Mouse (Mus musculus) inflammation-experienced regulatory T-cells, adult 6 months (primary cell): ENCODE results near the gene Gm43720. TPM values are rescaled to one million over a fixed set of nuclear protein-coding genes. Genes with fewer than 3 reads are reported as not detected.
A peak's percentile ranks its signal among the peaks of the same experiment; 100 is the strongest.

Experiments used
- ATAC-seq: one replicate; pipeline ENCODE4 v1.8.0; 2017
- polyA plus RNA-seq, 3 experiments: library from polyadenylated mRNA; unstranded; fragments of 100-300 nt; shearing (Covaris generic); gene quantifications; one replicate each; pipeline ENCODE4 v1.2.1; 2017

Gene Gm43720
- polyA plus RNA-seq: under 1 TPM in 1 of 3 experiments, not detected in 2; 0.16 TPM

- peak; percentile 92 for ATAC-seq
Observed at GRCm38 (mm10) chr5:138279585-138280424, at the start of gene Gm43720, which contains the start of the genes Gpc2 and Stag3. TSS of gene Gm43720 (minus strand) at chr5:138279958. TSS of gene Gpc2 (minus strand) at chr5:138280005. TSS of gene Stag3 (plus strand) at chr5:138280240.

GRCm38 (mm10) chr5:138312795-138313194, 33.0 kb upstream of the Gm43720 start:
- ATAC-seq: no peak

- ATAC-seq: no peak
Observed at GRCm38 (mm10) chr5:138299613-138300012, 19.9 kb upstream of the Gm43720 start.

GRCm38 (mm10) chr5:138294158-138294557, 14.4 kb upstream of the Gm43720 start:
- ATAC-seq: no peak

- no peak for ATAC-seq
Observed at GRCm38 (mm10) chr5:138291638-138292037, 11.9 kb upstream of the Gm43720 start.

- no peak for ATAC-seq
Observed at GRCm38 (mm10) chr5:138287861-138288260, 8.1 kb upstream of the Gm43720 start.

GRCm38 (mm10) chr5:138283540-138283939, 3.8 kb upstream of the Gm43720 start:
- ATAC-seq: no peak

- no peak for ATAC-seq
Observed at GRCm38 (mm10) chr5:138281798-138282197, 2.0 kb upstream of the Gm43720 start.

- no peak for ATAC-seq
Observed at GRCm38 (mm10) chr5:138280829-138281228, 1.1 kb upstream of the Gm43720 start.

GRCm38 (mm10) chr5:138280425-138280768, 639 bp upstream of the Gm43720 start:
- no peak for ATAC-seq

GRCm38 (mm10) chr5:138277994-138278393, 1.8 kb downstream of the Gm43720 start:
- no peak for ATAC-seq

GRCm38 (mm10) chr5:138275216-138276050, 4.3 kb downstream of the Gm43720 start:
- ATAC-seq: no peak

- ATAC-seq: no peak
Observed at GRCm38 (mm10) chr5:138274186-138274585, 5.6 kb downstream of the Gm43720 start.

- ATAC-seq: no peak
Observed at GRCm38 (mm10) chr5:138272409-138272923, 7.3 kb downstream of the Gm43720 start, which contains the start of gene Gal3st4. TSS of gene Gal3st4 (minus strand) at chr5:138272840.

GRCm38 (mm10) chr5:138271232-138271631, 8.5 kb downstream of the Gm43720 start:
- no peak for ATAC-seq

GRCm38 (mm10) chr5:138268980-138269379, 10.8 kb downstream of the Gm43720 start:
- ATAC-seq: no peak

- no peak for ATAC-seq
Observed at GRCm38 (mm10) chr5:138267114-138267513, 12.6 kb downstream of the Gm43720 start.

GRCm38 (mm10) chr5:138265712-138266111, 14.0 kb downstream of the Gm43720 start:
- no peak for ATAC-seq

- ATAC-seq: no peak
Observed at GRCm38 (mm10) chr5:138264207-138264578, 15.6 kb downstream of the Gm43720 start.

- ATAC-seq: peak; percentile 99
Observed at GRCm38 (mm10) chr5:138263260-138264206, 16.2 kb downstream of the Gm43720 start, which contains the start of gene BC037034. TSS of gene BC037034 (minus strand) at chr5:138264033.

GRCm38 (mm10) chr5:138262582-138263240, 17.0 kb downstream of the Gm43720 start:
- no peak for ATAC-seq
